Mouse (Mus musculus): ENCODE measurements around the gene Cdc26. TPM values are rescaled to one million over a fixed set of nuclear protein-coding genes. Genes with fewer than 3 reads are reported as not detected.

Cdc26 gene
- total and polyA plus RNA-seq, 3 experiments = 80.4 to 81.4 TPM; not detected in 1

- TF ChIP-seq ZNF384 (IDR thresholded peaks at IDR 0.05; ENCODE audit: low read depth, low read length) (no peak), MYC (IDR thresholded peaks at IDR 0.05; ENCODE audit: low read depth, low read length) (peak; percentile 67; the same call in 1 of the 2 replicates), MXI1 (IDR thresholded peaks at IDR 0.05; ENCODE audit: low read depth, low read length) (0 out of 2 replicates have a peak, but pooled peaks have one; percentile 37), BHLHE40 (IDR thresholded peaks at IDR 0.05; ENCODE audit: borderline replicate concordance, low read depth, low read length) (no peak), ZMIZ1 (IDR thresholded peaks at IDR 0.05; ENCODE audit: low read depth, low read length) (no peak), EP300 (IDR thresholded peaks at IDR 0.05; ENCODE audit: low read depth in 1 of 2, low read length in 2 of 2) (peak; percentile 19 to 54; a peak in 2 of 4 replicates), RCOR1 (IDR thresholded peaks at IDR 0.05; ENCODE audit: low read depth, low read length) (no peak; the same call in 1 of the 2 replicates), GATA1 (IDR thresholded peaks at IDR 0.05; ENCODE audit: low read depth, low read length) (no peak), ETS1 (IDR thresholded peaks at IDR 0.05; ENCODE audit: low read depth, low read length) (0 out of 2 replicates have a peak, but pooled peaks have one; percentile 17)
Measured at GRCm38 (mm10) chr4:62357631-62358148, 50.8 kb downstream of the Cdc26 start (continued).

DNA sequence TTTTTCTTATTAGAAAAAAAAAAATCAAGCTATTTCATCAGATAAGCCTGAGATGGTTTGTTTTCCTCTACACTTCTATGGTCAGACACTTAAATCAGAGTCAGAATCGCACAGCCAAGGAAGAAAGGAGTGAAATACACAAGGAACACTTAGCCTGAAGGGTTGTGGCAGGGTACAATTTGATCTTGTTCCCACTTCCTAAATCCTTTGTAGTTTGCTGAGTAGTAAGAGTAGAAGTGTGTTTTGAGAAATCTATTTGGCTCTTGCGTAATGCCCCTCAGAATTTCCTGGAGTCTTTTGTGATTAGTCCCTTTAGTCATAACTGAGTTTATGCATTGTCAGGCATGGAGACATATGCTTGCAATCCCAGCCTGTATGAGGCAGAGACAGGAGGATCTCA lies 59.1 kb downstream of the Cdc26 start:
- TF ChIP-seq ELF1 (IDR thresholded peaks at IDR 0.05; ENCODE audit: low read depth, low read length) (no peak), TBP (IDR thresholded peaks at IDR 0.05; ENCODE audit: low read depth, low read length) (no peak), SMC3 (IDR thresholded peaks at IDR 0.05; ENCODE audit: low read depth, low read length) (no peak), MYB (IDR thresholded peaks at IDR 0.05; ENCODE audit: low read depth, low read length) (no peak), SIN3A (IDR thresholded peaks at IDR 0.05; ENCODE audit: low read length) (no peak), RAD21 (IDR thresholded peaks at IDR 0.05; ENCODE audit: low read depth, low read length) (no peak), ETS1 (IDR thresholded peaks at IDR 0.05; ENCODE audit: low read depth, low read length) (no peak), NELFE (IDR thresholded peaks at IDR 0.05; ENCODE audit: low read depth, low read length) (no peak)
- no peak overlapping the region for H3K4me3 ChIP-seq (ENCODE audit: control insufficient read depth in 1 of 2, insufficient read depth in 1 of 2, low read depth in 2 of 2, low read length in 2 of 2)
- H3K9me3 ChIP-seq (replicated peaks; ENCODE audit: insufficient read depth, low read length) = no peaks in the 10 kb centered on the region
- H3K79me2 ChIP-seq (ENCODE audit: control insufficient read depth, insufficient read depth, low read length, poor library complexity) = no peaks in the 10 kb centered on the region; the same call in 1 of the 2 replicates
- no peak overlapping the region for H3K9ac ChIP-seq (ENCODE audit: control insufficient read depth, low read depth, low read length, poor library complexity, severe bottlenecking)
- H3K4me1 ChIP-seq (ENCODE audit: control insufficient read depth in 1 of 2, insufficient read depth in 2 of 2, low read length in 2 of 2) = no peaks in the 10 kb centered on the region
- H3K27me3 ChIP-seq (ENCODE audit: control insufficient read depth in 1 of 2, insufficient read depth in 2 of 2, low read length in 2 of 2) = no peaks in the 10 kb centered on the region
- DNase-seq (ENCODE audit: low read depth, low spot score) = no peak
- peaks cover 0 to 12% of the 10 kb centered on the region in 2 experiments; a peak in 3 of 4 replicates for H3K36me3 ChIP-seq (ENCODE audit: control insufficient read depth in 1 of 2, insufficient read depth in 2 of 2, low read length in 2 of 2)
- H3K27ac ChIP-seq (ENCODE audit: control insufficient read depth, low read depth, low read length) = no peak overlapping the region

- no peaks in the 10 kb centered on the region for H3K27me3 ChIP-seq (ENCODE audit: control insufficient read depth in 1 of 2, insufficient read depth in 2 of 2, low read length in 2 of 2)
- no peaks in the 10 kb centered on the region for H3K4me1 ChIP-seq (ENCODE audit: control insufficient read depth in 1 of 2, insufficient read depth in 2 of 2, low read length in 2 of 2)
- H3K9me3 ChIP-seq (replicated peaks; ENCODE audit: insufficient read depth, low read length) = no peaks in the 10 kb centered on the region
- H3K36me3 ChIP-seq (ENCODE audit: control insufficient read depth in 1 of 2, insufficient read depth in 2 of 2, low read length in 2 of 2) = peaks cover 0 to 12% of the 10 kb centered on the region in 2 experiments; a peak in 3 of 4 replicates
- no peak overlapping the region for H3K9ac ChIP-seq (ENCODE audit: control insufficient read depth, low read depth, low read length, poor library complexity, severe bottlenecking)
- TF ChIP-seq E2F4 (IDR thresholded peaks at IDR 0.05; ENCODE audit: borderline replicate concordance, low read depth, low read length) = no peak
- no peak for TF ChIP-seq MAFK (IDR thresholded peaks at IDR 0.05; ENCODE audit: borderline replicate concordance, low read depth, low read length)
- no peak for TF ChIP-seq MEF2A (IDR thresholded peaks at IDR 0.05; ENCODE audit: extremely low read depth, insufficient replicate concordance, low read depth, low read length, poor library complexity, severe bottlenecking)
- no peak for TF ChIP-seq JUND (IDR thresholded peaks at IDR 0.05; ENCODE audit: low read depth, low read length)
- no peak for TF ChIP-seq MXI1 (IDR thresholded peaks at IDR 0.05; ENCODE audit: low read depth, low read length)
- TF ChIP-seq ETS1 (IDR thresholded peaks at IDR 0.05; ENCODE audit: low read depth, low read length) = no peak
- TF ChIP-seq CHD2 (IDR thresholded peaks at IDR 0.05; ENCODE audit: low read length) = no peak
- TF ChIP-seq SMC3 (IDR thresholded peaks at IDR 0.05; ENCODE audit: low read depth, low read length) = no peak
- no peak for TF ChIP-seq MAZ (IDR thresholded peaks at IDR 0.05; ENCODE audit: low read depth, low read length)
- no peak for TF ChIP-seq NELFE (IDR thresholded peaks at IDR 0.05; ENCODE audit: low read depth, low read length)
- TF ChIP-seq POLR2A (IDR thresholded peaks at IDR 0.05; ENCODE audit: control insufficient read depth in 1 of 2, insufficient read depth in 1 of 2, low read depth in 1 of 2, low read length in 2 of 2, poor library complexity in 1 of 2) = no peak
- no peak for TF ChIP-seq MYB (IDR thresholded peaks at IDR 0.05; ENCODE audit: low read depth, low read length)
- no peak for TF ChIP-seq TBP (IDR thresholded peaks at IDR 0.05; ENCODE audit: low read depth, low read length)
- TF ChIP-seq EP300 (IDR thresholded peaks at IDR 0.05; ENCODE audit: low read depth in 1 of 2, low read length in 2 of 2) = no peak
- no peak for TF ChIP-seq CTCF (IDR thresholded peaks at IDR 0.05 in 2 of 3, conservative IDR thresholded peaks at IDR 0.05 in 1 of 3; ENCODE audit: control insufficient read depth in 1 of 3, insufficient read depth in 1 of 3, low read depth in 2 of 3, low read length in 3 of 3, poor library complexity in 1 of 3, severe bottlenecking in 1 of 3)
- no peak for TF ChIP-seq KAT2A (conservative IDR thresholded peaks at IDR 0.05; ENCODE audit: low read depth, low read length)
- TF ChIP-seq POLR2AphosphoS2 (IDR thresholded peaks at IDR 0.05; ENCODE audit: low read length) = no peak
- H3K27ac ChIP-seq (ENCODE audit: control insufficient read depth, low read depth, low read length) = no peak overlapping the region
- DNase-seq (ENCODE audit: low read depth, low spot score) = no peak
- no peaks in the 10 kb centered on the region; the same call in 1 of the 2 replicates for H3K79me2 ChIP-seq (ENCODE audit: control insufficient read depth, insufficient read depth, low read length, poor library complexity)
- H3K4me3 ChIP-seq (ENCODE audit: control insufficient read depth in 1 of 2, insufficient read depth in 1 of 2, low read depth in 2 of 2, low read length in 2 of 2) = no peak overlapping the region
Measured at GRCm38 (mm10) chr4:62348329-62348705, 60.1 kb downstream of the Cdc26 start.
